Mouse (Mus musculus): ENCODE data around the gene Rnase1. TPM values are rescaled to one million over a fixed set of nuclear protein-coding genes. Genes with fewer than 3 reads are reported as not detected.
"Not testable (repeated sequence)": the region's sequence is repeated elsewhere in the genome, so short reads cannot be mapped to it uniquely, and the experiment has no call there.

The Rnase1 gene
- polyA plus RNA-seq, 1 experiment from 2014 or later: 21.7 TPM

DNA sequence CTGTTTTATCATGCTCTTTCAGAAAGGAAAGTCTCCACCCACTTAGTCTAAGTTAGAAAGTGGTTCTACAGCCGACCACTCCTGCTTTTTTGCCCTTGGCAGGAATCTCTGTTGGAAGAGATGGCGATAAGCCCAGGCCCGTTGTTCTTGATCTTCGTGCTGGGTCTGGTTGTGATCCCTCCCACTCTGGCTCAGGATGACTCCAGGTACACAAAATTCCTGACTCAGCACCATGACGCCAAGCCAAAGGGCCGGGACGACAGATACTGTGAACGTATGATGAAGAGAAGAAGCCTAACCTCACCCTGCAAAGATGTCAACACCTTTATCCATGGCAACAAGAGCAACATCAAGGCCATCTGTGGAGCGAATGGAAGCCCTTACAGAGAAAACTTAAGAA is 45.3 kb downstream of the Rnase1 start:
- 48% methylated on average over 9 of the region's 9 CpGs for WGBS
- ATAC-seq: no peak
- Histone ChIP-seq H3K4me1 (replicated peaks; ENCODE audit: control insufficient read depth, insufficient read depth, low read length) (no peaks in the 10 kb centered on the region), H3K27ac (ENCODE audit: low read depth, low read length) (no peak overlapping the region), H3K4me3 (ENCODE audit: low read depth, low read length) (no peak overlapping the region), H3K36me3 (ENCODE audit: control insufficient read depth, insufficient read depth) (peaks cover 14% of the 10 kb centered on the region), H3K27me3 (replicated peaks; ENCODE audit: control insufficient read depth, insufficient read depth, low read length) (no peaks in the 10 kb centered on the region), H3K9ac (ENCODE audit: low read depth, low read length) (no peak overlapping the region), H3K4me2 (replicated peaks; ENCODE audit: low read depth) (no peak overlapping the region), H3K9me3 (ENCODE audit: control insufficient read depth) (no peaks in the 10 kb centered on the region)
- TF ChIP-seq CTCF (IDR thresholded peaks at IDR 0.05; ENCODE audit: low read depth): no peak

DNA sequence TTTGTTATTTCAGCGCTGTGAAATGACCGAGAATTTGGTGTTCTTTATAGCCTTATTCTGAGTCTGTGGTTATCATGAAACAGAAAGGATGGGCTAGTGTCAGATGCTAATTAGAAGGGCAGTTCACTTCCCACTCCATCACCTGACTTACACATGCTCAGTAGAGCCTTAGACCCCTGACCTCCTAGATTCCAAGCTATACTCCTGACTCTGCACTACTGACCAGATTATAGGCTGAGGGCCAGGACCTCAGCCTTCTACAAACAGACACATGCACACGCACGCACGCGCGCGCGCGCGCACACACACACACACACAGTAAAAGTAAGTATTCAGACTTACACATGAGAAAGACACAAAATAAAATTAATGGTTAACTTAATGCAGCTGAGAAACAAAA is 47.7 kb downstream of the Rnase1 start:
- H3K36me3 ChIP-seq (ENCODE audit: control insufficient read depth, insufficient read depth): peaks cover 3% of the 10 kb centered on the region; the same call in 1 of the 2 replicates
- H3K27ac ChIP-seq (ENCODE audit: low read depth, low read length): no peak overlapping the region
- H3K4me2 ChIP-seq (replicated peaks; ENCODE audit: low read depth): peak overlapping the region; percentile 54
- H3K9me3 ChIP-seq (ENCODE audit: control insufficient read depth): no peaks in the 10 kb centered on the region
- H3K4me1 ChIP-seq (replicated peaks; ENCODE audit: control insufficient read depth, insufficient read depth, low read length): no peaks in the 10 kb centered on the region; the same call in 1 of the 2 replicates
- H3K9ac ChIP-seq (ENCODE audit: low read depth, low read length): no peak overlapping the region
- H3K27me3 ChIP-seq (replicated peaks; ENCODE audit: control insufficient read depth, insufficient read depth, low read length): no peaks in the 10 kb centered on the region
- H3K4me3 ChIP-seq (ENCODE audit: low read depth, low read length): no peak overlapping the region
- no peak for ATAC-seq
- 85% methylated on average over 11 of the region's 11 CpGs for WGBS
- no peak for TF ChIP-seq CTCF (IDR thresholded peaks at IDR 0.05; ENCODE audit: low read depth)

DNA sequence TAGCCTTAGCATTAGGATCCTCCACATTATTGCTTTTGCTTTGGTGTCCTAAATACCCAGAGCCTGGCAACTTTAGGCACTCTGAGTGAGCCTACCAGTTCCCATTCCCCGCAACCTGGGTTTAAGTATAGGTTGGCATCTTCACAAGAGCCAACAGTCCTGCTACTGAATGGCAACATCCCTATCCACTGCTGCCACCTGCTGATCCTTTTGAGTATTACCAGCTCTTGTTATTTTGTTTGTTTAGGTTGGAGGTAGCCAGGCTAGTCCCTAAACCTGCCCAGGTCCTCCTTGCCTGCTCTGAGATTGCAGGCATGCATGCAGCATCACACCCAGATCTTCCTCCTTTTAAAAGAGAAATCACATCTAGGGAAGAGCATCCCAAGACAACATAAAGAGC is 48.3 kb downstream of the Rnase1 start:
- H3K9ac ChIP-seq (ENCODE audit: low read depth, low read length); H3K9me3 ChIP-seq (ENCODE audit: control insufficient read depth); H3K36me3 ChIP-seq (ENCODE audit: control insufficient read depth, insufficient read depth); H3K27me3 ChIP-seq (replicated peaks; ENCODE audit: control insufficient read depth, insufficient read depth, low read length); H3K4me1 ChIP-seq (replicated peaks; ENCODE audit: control insufficient read depth, insufficient read depth, low read length); H3K27ac ChIP-seq (ENCODE audit: low read depth, low read length): not testable (repeated sequence)
- ATAC-seq: 0 out of 2 replicates have a peak, but pooled peaks have one; percentile 14
- peak overlapping the region; percentile 54 for H3K4me2 ChIP-seq (replicated peaks; ENCODE audit: low read depth)
- TF ChIP-seq CTCF (IDR thresholded peaks at IDR 0.05; ENCODE audit: low read depth): peak; percentile 81
- H3K4me3 ChIP-seq (ENCODE audit: low read depth, low read length): 0 out of 2 replicates have a peak overlapping the region, but pooled peaks have one; percentile 2
- WGBS: 20% methylated on average over 1 of the region's 1 CpGs

DNA sequence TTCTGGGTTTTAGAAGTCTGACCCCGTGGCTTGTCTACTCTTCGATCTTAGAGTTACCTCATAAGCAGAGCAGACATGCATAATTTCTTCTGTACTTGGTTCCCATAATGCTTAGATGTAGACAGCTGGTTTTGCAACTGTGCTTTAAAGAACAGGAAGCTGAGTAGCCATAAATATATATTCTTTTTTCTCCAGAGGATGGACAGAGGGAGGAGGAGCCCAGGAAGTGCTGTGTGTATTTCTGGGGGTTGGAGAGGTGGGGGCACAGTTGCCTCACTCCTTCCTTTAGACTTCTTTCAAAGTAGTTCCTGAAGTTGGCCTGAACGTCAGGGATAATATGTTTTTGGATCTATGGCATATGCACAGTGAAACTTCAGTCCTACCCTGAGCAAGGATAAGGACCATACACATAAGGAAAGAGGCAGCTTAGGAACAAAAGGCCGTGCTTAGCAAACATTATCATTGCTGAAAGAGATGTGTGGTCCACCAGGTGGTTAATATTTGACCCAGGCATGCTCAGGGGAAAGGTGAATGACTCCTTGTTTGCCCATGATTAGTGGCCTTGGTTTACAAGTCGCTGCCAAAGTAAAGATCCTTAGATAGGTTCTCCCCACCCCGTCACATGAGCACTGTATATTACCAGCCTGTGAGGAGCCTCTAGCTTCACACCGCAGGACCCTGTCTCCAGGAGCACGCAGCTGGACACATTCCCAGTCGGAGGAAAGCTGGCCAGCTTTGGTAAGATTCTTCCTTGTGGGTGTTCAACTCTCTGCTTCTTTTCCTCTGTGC is 50.7 kb downstream of the Rnase1 start:
- Histone ChIP-seq H3K4me3 (ENCODE audit: low read depth, low read length) (peak overlapping the region; percentile 31), H3K9ac (ENCODE audit: low read depth, low read length) (no peak overlapping the region)

More for the DNA sequence above, 50.7 kb downstream of the Rnase1 start:
- no peaks in the 10 kb centered on the region for H3K9me3 ChIP-seq (ENCODE audit: control insufficient read depth)
- no peaks in the 10 kb centered on the region for H3K27me3 ChIP-seq (replicated peaks; ENCODE audit: control insufficient read depth, insufficient read depth, low read length)
- no peak for TF ChIP-seq CTCF (IDR thresholded peaks at IDR 0.05; ENCODE audit: low read depth)
- ATAC-seq: peak; percentile 83
- H3K36me3 ChIP-seq (ENCODE audit: control insufficient read depth, insufficient read depth): no peaks in the 10 kb centered on the region
- H3K27ac ChIP-seq (ENCODE audit: low read depth, low read length): peak overlapping the region; percentile 30
- WGBS: 16% methylated on average over 9 of the region's 9 CpGs
- H3K4me2 ChIP-seq (replicated peaks; ENCODE audit: low read depth): peak overlapping the region; percentile 54
- no peaks in the 10 kb centered on the region; the same call in 1 of the 2 replicates for H3K4me1 ChIP-seq (replicated peaks; ENCODE audit: control insufficient read depth, insufficient read depth, low read length)

Other genes starting within 250 kb of the Rnase1 start
- 0.09 and 0.17 TPM in 2 replicates for gene Klhl33, start 249.3 kb downstream of the Rnase1 start, polyA plus RNA-seq (2015; fragmentation: Nextera tagmentation; extraction: Ambion mirVana)
- 56.8 and 57.8 TPM in 2 replicates for gene Osgep, start 221.9 kb downstream of the Rnase1 start, polyA plus RNA-seq (2015; fragmentation: Nextera tagmentation; extraction: Ambion mirVana)
- 71.0 and 74.1 TPM in 2 replicates for gene Apex1, start 221.8 kb downstream of the Rnase1 start, polyA plus RNA-seq (2015; fragmentation: Nextera tagmentation; extraction: Ambion mirVana)
- 51.2 and 51.4 TPM in 2 replicates for gene Pip4p1, start 215.9 kb downstream of the Rnase1 start, polyA plus RNA-seq (2015; fragmentation: Nextera tagmentation; extraction: Ambion mirVana)
- 138 and 143 TPM in 2 replicates for gene Pnp, start 215.7 kb downstream of the Rnase1 start, polyA plus RNA-seq (2015; fragmentation: Nextera tagmentation; extraction: Ambion mirVana)
- not detected in 2 replicates for gene Gm49342, start 202.3 kb downstream of the Rnase1 start, polyA plus RNA-seq (2015; fragmentation: Nextera tagmentation; extraction: Ambion mirVana)
- 32.3 and 32.5 TPM in 2 replicates for gene Pnp2, start 190.8 kb downstream of the Rnase1 start, polyA plus RNA-seq (2015; fragmentation: Nextera tagmentation; extraction: Ambion mirVana)
- 0.16 and 0.29 TPM in 2 replicates for gene Rnase10, start 139.0 kb downstream of the Rnase1 start, polyA plus RNA-seq (2015; fragmentation: Nextera tagmentation; extraction: Ambion mirVana)
- not detected in 2 replicates for gene Rnase9, start 104.9 kb downstream of the Rnase1 start, polyA plus RNA-seq (2015; fragmentation: Nextera tagmentation; extraction: Ambion mirVana)
- not detected in 2 replicates for gene Rnase11, start 96.6 kb downstream of the Rnase1 start, polyA plus RNA-seq (2015; fragmentation: Nextera tagmentation; extraction: Ambion mirVana)
- gene Rnase12, start 89.1 kb downstream of the Rnase1 start, polyA plus RNA-seq (2015; fragmentation: Nextera tagmentation; extraction: Ambion mirVana): 0.51 and 0.90 TPM in 2 replicates
- not detected in 2 replicates for gene Olfr750, start 72.3 kb downstream of the Rnase1 start, polyA plus RNA-seq (2015; fragmentation: Nextera tagmentation; extraction: Ambion mirVana)
- 355 and 426 TPM in 2 replicates for gene Rnase4, start 55.7 kb downstream of the Rnase1 start, polyA plus RNA-seq (2015; fragmentation: Nextera tagmentation; extraction: Ambion mirVana)
- gene Ang, start 55.6 kb downstream of the Rnase1 start, polyA plus RNA-seq (2015; fragmentation: Nextera tagmentation; extraction: Ambion mirVana): 114 and 119 TPM in 2 replicates
- gene Eddm3b, start 32.4 kb downstream of the Rnase1 start, polyA plus RNA-seq (2015; fragmentation: Nextera tagmentation; extraction: Ambion mirVana): 0.17 and 0.18 TPM in 2 replicates
- gene Rnase6, start 22.9 kb downstream of the Rnase1 start, polyA plus RNA-seq (2015; fragmentation: Nextera tagmentation; extraction: Ambion mirVana): 2.6 and 3.0 TPM in 2 replicates
- gene Rnase2b, start 15.5 kb upstream of the Rnase1 start, polyA plus RNA-seq (2015; fragmentation: Nextera tagmentation; extraction: Ambion mirVana): not detected in 2 replicates
- gene Ang2, start 52.4 kb upstream of the Rnase1 start, polyA plus RNA-seq (2015; fragmentation: Nextera tagmentation; extraction: Ambion mirVana): not detected in 2 replicates
- gene Ear14, start 56.6 kb upstream of the Rnase1 start, polyA plus RNA-seq (2015; fragmentation: Nextera tagmentation; extraction: Ambion mirVana): not detected in 2 replicates
- gene Rnase2a, start 109.3 kb upstream of the Rnase1 start, polyA plus RNA-seq (2015; fragmentation: Nextera tagmentation; extraction: Ambion mirVana): not detected in 2 replicates
- not detected in 2 replicates for gene Gm7247, start 215.0 kb upstream of the Rnase1 start, polyA plus RNA-seq (2015; fragmentation: Nextera tagmentation; extraction: Ambion mirVana)